Mouse (Mus musculus) embryonic facial prominence, embryonic 15.5 days (tissue): ENCODE measurements around the gene Zfp105. TPM values are rescaled to one million over a fixed set of nuclear protein-coding genes. Genes with fewer than 3 reads are reported as not detected.
A peak's percentile ranks its signal among the peaks of the same experiment; 100 is the strongest.

Source experiments
- ATAC-seq: fragments of 200-750 bp; cut with Nextera tagmentation; 2 replicates; pipeline ENCODE4 v1.8.0; 2017; ENCODE audit warnings: low read depth, moderate TSS enrichment; ENCODE audit not compliant: insufficient number of reproducible peaks, low FRiP score, low TSS enrichment
- H3K27ac ChIP-seq: fragments of 300-500 bp; sonication (generic); replicated peaks from 2 replicates; pipeline ENCODE4 v1.5.1; 2015; ENCODE audit warnings: mild to moderate bottlenecking, inconsistent platforms
- H3K27me3 ChIP-seq: fragments of 300-500 bp; sonication (generic); 2 replicates; pipeline ENCODE4 v1.6.1; 2015; ENCODE audit warnings: inconsistent platforms
- H3K36me3 ChIP-seq: fragments of 300-500 bp; sonication (generic); 2 replicates; pipeline ENCODE4 v1.6.1; 2015; ENCODE audit warnings: mild to moderate bottlenecking, inconsistent platforms
- H3K4me1 ChIP-seq: fragments of 300-500 bp; sonication (generic); 2 replicates; pipeline ENCODE4 v1.6.1; 2015; ENCODE audit warnings: inconsistent platforms
- H3K4me2 ChIP-seq: fragments of 300-500 bp; sonication (generic); replicated peaks from 2 replicates; pipeline ENCODE4 v1.6.1; 2015; ENCODE audit warnings: mild to moderate bottlenecking, inconsistent platforms
- H3K4me3 ChIP-seq: fragments of 300-500 bp; sonication (generic); replicated peaks from 2 replicates; pipeline ENCODE4 v1.5.1; 2015; ENCODE audit warnings: mild to moderate bottlenecking, inconsistent platforms
- H3K9ac ChIP-seq: fragments of 300-500 bp; sonication (generic); 2 replicates; pipeline ENCODE4 v1.6.1; 2015; ENCODE audit warnings: inconsistent platforms
- H3K9me3 ChIP-seq: fragments of 300-500 bp; sonication (generic); replicated peaks from 2 replicates; pipeline ENCODE4 v1.6.1; 2016; ENCODE audit warnings: inconsistent platforms
- WGBS: fragments of 180-500 bp; shearing (Covaris S2); methylation state at CpG from one replicate; pipeline ENCODE4 v1.1.7; 2015; 5-methylcytosine and 5-hydroxymethylcytosine counted together
- polyA plus RNA-seq: library from polyadenylated mRNA; unstranded; fragments of >200 nt; fragmentation: Nextera tagmentation; extraction: Ambion mirVana; gene quantifications from 2 replicates; pipeline ENCODE4 v1.2.1, GENCODE M21; 2015

The Zfp105 gene
- 17.5 and 18.4 TPM in 2 replicates for polyA plus RNA-seq

DNA sequence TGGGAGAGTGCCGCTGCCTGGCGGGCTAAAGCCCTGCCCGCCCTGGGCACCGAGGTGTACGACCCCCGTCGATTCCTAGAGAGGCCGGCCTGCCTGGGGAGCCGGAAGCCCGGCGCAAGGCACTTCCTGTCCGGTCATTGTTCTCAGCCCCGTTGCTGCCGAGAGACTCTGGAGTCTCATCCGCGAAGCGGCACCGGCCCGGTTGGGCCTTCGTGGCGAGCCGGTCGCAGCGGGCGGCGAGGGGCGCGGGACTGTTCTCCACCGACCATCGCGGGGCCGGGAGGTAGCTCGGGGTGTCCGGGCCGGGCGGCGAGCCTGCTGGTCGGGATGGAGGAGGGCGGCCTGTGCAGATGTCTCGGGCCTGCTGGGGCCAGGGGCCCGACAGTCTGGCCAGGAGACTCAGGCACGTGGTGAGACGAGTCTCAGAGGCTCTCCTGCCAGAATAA, at the start of gene Zfp105:
Gene Zfp105, plus strand, starts transcription at position 137 of the 446 bp plus-strand sequence.
- Histone ChIP-seq H3K27ac (peak within 1 kb of the TSS; percentile 75), H3K27me3 (no peaks in the 10 kb centered on the region; the same call in 1 of the 2 replicates), H3K4me1 (0 out of 2 replicates have a peak, but pooled peaks cover 4% of the 10 kb centered on the region), H3K4me3 (peak within 1 kb of the TSS; percentile 77), H3K9me3 (no peaks in the 10 kb centered on the region), H3K36me3 (peaks cover 32% of the 10 kb centered on the region), H3K9ac (peak within 1 kb of the TSS; percentile 81), H3K4me2 (peak within 1 kb of the TSS; percentile 67)
- peak; percentile 93 for ATAC-seq
- under 1% methylated on average over 43 of the region's 43 CpGs for WGBS

DNA sequence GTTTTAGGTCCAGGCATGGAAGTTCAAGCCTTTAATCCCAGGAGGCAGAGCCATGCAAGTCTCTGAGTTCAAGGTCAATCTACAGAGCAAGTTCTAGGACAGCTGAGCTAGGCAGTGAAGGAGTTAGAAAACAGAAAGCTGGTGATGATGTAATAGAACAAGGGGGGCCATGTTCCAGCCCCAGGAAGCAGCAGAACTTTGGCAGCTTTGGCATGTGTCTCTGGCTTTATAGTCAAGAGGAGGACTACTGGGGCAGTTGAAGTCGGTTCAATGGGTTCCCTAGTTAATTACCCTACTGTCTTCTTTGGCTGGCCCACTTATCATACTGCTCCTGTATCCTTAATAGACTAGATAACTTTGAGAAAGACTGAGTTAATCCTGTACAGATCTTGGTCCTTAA, 48.2 kb upstream of the Zfp105 start:
- Histone ChIP-seq H3K36me3 (no peaks in the 10 kb centered on the region), H3K27ac (no peak overlapping the region), H3K4me1 (no peaks in the 10 kb centered on the region), H3K4me3 (no peak overlapping the region), H3K9ac (no peak overlapping the region), H3K4me2 (no peak overlapping the region), H3K27me3 (no peaks in the 10 kb centered on the region), H3K9me3 (no peaks in the 10 kb centered on the region)
- ATAC-seq: no peak
- 68% methylated on average over 1 of the region's 1 CpGs for WGBS

DNA sequence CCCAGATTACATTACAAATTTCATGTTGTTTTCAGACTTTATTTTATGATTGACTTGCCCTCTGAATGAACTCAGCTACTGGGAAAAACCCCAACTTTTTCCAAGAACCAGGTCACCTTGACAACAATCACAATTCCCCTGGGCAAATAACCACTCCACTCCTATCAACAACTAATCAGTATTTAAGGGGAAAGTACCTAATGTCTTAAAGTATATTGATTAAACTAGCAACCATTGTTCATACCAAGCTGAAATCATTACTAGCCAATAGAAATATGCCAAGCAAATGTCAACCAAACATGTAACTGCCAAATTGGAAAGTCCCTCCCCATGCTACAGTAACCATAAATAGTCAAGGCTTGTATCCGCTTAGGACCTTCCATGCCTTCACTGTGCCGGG, 47.7 kb upstream of the Zfp105 start:
- H3K27me3 ChIP-seq: no peaks in the 10 kb centered on the region
- H3K4me3 ChIP-seq: no peak overlapping the region
- no peaks in the 10 kb centered on the region for H3K9me3 ChIP-seq
- ATAC-seq: no peak
- 91% methylated on average over 2 of the region's 2 CpGs for WGBS
- H3K9ac ChIP-seq: no peak overlapping the region
- no peaks in the 10 kb centered on the region for H3K36me3 ChIP-seq
- no peak overlapping the region for H3K27ac ChIP-seq
- no peaks in the 10 kb centered on the region for H3K4me1 ChIP-seq
- no peak overlapping the region for H3K4me2 ChIP-seq

DNA sequence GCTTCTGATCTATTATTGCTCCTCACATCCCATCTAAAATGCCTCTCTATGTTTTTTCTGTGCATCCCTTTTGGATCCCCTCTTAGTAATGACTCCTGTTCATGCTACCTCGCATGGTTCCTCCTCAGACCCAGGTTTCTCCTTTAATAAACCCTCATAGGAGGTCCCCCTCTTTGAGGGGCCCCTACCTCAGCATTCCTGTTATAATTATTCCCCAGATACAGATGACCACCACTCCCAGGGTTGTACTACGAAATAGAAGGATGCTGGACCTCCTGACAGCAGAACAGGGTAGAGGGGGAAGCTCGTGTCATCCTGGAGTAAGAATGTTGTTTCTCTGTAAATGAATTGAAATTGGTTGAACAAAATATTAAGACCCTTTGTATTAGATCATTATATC, 37.5 kb upstream of the Zfp105 start, which contains the start of gene Zkscan7:
Gene Zkscan7, plus strand, starts transcription at position 301 of the 400 bp plus-strand sequence.
- Histone ChIP-seq H3K4me1 (peaks cover 8% of the 10 kb centered on the region; the same call in 1 of the 2 replicates), H3K27ac (no peak within 1 kb of the TSS), H3K9ac (no peak within 1 kb of the TSS), H3K9me3 (no peaks in the 10 kb centered on the region), H3K4me3 (peak within 1 kb of the TSS; percentile 66), H3K36me3 (no peaks in the 10 kb centered on the region), H3K4me2 (peak within 1 kb of the TSS; percentile 66), H3K27me3 (no peaks in the 10 kb centered on the region)
- WGBS: 81% methylated on average over 3 of the region's 3 CpGs
- no peak for ATAC-seq

DNA sequence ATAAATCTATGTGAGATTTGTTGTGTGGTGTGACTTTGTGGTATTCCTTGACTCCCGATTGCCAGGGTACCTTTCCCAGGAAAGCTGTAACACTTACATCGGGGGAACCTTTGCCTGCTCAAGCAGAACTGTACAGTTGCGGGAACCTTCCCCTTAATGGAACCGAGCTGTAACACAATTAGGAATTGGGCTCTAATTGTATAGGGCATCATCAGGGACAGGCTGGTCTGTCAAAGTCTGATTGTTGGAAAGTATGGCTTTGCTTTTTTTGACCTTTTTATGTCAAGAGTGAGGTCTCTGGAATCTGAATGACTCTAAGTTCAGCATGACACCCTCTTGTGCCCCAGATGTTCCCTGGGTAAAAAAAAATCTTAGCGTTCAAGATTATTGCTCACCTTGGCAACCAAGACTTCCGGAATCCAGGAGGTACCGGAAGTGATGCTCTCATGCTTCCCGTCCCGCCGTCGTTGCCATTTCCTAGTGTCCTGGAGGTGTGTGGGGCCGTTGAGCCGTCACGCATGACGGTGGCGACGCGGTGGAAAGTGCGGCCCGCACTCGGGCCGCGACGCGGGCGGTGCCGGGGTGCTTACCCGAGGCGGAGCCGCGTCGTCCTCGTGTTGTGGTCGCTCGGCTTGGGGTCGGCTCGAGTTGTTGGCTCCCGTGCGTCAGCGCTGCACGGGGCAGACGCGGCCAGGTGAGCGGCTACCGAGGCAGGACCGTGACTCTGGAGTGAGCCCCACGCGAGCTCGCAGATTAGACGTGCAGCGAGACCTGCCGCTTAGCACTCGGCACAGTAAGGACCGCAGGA, 36.3 kb upstream of the Zfp105 start:
- Histone ChIP-seq H3K4me2 (peak overlapping the region; percentile 66), H3K9me3 (no peaks in the 10 kb centered on the region), H3K36me3 (no peaks in the 10 kb centered on the region), H3K27me3 (no peaks in the 10 kb centered on the region), H3K27ac (peak overlapping the region; percentile 49; the same call in 1 of the 2 replicates), H3K4me1 (peaks cover 8% of the 10 kb centered on the region; the same call in 1 of the 2 replicates), H3K4me3 (peak overlapping the region; percentile 66), H3K9ac (peak overlapping the region; percentile 62)
- WGBS: 6% methylated on average over 54 of the region's 54 CpGs
- no peak for ATAC-seq

DNA sequence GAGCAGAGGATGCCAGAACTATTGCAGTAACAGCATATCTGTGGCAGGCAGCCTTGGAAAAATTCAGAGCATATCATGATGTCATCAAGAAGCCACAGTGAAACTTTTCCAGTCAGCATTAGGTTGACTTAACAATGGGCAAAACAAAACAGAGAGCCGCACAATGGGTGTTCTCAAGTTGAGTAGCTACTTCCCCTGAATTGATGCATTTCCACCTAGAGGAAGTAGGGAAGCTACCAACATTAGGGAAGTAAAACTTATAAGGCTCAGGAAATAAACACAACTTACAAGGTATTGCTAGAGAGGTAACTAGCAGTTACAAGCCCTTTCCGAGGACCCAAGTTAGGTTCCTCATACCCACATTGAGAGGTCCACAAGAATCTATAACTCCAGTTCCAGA, 21.8 kb upstream of the Zfp105 start:
- Histone ChIP-seq H3K27ac (no peak overlapping the region), H3K4me2 (no peak overlapping the region), H3K4me3 (no peak overlapping the region), H3K9me3 (peaks cover under 1% of the 10 kb centered on the region; the same call in 1 of the 2 replicates), H3K9ac (no peak overlapping the region), H3K4me1 (peaks cover 7% of the 10 kb centered on the region; the same call in 1 of the 2 replicates), H3K36me3 (peaks cover 5% of the 10 kb centered on the region), H3K27me3 (no peaks in the 10 kb centered on the region)
- WGBS: 92% methylated on average over 2 of the region's 2 CpGs
- no peak for ATAC-seq

DNA sequence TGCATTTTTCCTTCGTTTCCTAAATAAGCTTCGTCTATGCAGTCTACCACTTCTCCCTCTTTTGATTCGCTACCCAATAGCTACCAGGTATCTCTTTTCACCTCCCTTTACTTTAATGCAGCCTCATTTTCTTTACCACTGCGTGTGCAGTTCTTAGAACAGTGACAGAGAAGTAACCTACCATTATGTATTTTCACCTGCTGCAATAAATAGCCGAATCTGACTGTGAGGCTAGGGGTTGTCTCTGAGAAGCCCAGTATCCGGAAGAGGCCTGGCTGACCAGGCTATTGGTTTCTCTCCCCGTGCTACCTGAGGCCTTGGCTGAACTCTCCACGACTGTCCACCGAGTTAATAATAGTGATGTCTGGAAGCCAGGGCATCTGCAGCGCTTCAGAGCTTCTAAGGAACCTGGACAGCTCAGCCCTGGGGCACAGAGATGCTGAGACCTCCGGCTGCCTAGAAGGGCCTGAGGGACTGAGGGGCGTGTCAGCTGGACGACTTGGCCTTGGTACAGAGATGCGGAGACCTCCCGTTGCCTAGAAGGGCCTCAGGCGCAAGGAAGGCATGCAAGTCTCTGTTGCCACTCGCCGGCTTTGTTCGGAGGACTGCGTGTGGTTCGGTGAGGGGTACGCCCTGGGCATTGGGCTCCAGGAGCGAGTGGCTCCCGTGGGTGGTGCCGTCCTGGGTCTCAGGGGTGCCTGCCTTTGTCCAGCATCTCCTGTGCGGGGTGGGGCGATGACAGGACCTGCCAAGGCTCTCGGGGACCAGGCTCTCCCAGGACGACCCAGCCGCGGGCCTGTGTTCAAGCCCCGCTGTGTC, 19.9 kb upstream of the Zfp105 start:
- 10% methylated on average over 32 of the region's 32 CpGs for WGBS
- Histone ChIP-seq H3K9me3 (no peaks in the 10 kb centered on the region), H3K4me1 (peaks cover 7% of the 10 kb centered on the region; the same call in 1 of the 2 replicates), H3K9ac (peak overlapping the region; percentile 39), H3K4me3 (peak overlapping the region; percentile 52), H3K4me2 (peak overlapping the region; percentile 64), H3K36me3 (no peaks in the 10 kb centered on the region), H3K27me3 (no peaks in the 10 kb centered on the region), H3K27ac (no peak overlapping the region)
- peak; percentile 79 for ATAC-seq

DNA sequence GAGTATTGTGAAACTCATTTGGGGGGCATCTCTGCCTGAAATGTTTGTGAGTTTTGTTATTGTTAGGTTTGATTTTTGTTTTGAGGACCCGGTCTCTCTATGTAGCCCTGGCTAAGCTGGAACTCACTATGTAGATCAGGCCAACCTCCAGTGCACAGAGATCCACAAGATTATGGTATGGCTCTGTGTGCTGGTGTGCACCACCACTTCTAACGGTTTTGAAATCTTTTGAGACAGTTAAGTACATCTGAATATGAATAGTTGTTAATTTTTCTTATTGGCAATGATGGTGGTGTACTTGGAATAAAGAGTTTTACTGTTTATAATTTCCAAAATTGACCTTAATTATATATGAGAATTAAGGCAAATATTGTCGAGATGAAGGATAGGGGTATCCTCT, 436 bp upstream of the Zfp105 start:
- H3K4me3 ChIP-seq: peak overlapping the region; percentile 77
- ATAC-seq: no peak
- H3K27me3 ChIP-seq: peaks cover 2% of the 10 kb centered on the region; the same call in 1 of the 2 replicates
- H3K4me2 ChIP-seq: peak overlapping the region; percentile 67
- H3K36me3 ChIP-seq: peaks cover 27% of the 10 kb centered on the region
- H3K9ac ChIP-seq: peak overlapping the region; percentile 81
- WGBS: 23% methylated on average over 3 of the region's 3 CpGs
- no peak overlapping the region for H3K27ac ChIP-seq
- H3K4me1 ChIP-seq: 0 out of 2 replicates have a peak, but pooled peaks cover 4% of the 10 kb centered on the region
- no peaks in the 10 kb centered on the region for H3K9me3 ChIP-seq

DNA sequence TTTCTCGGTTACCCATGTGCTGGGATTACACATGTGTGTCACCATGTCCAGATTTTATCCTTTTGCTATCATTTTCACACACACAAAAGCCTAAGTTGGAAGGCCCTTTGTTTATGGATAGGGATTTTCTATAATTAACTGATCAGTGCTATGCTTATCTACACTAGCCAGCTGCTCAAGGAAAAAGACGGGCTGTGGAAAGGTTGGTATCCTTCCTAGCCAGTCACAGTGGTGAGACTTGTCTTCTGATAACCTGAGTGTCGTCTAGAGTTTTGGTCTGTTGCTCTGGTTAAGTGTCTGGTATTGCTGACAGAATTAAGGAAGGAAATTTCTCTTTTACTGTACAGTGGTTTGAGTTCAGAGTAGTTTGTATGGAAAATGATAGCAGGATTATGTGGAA, 6.0 kb downstream of the Zfp105 start:
- Histone ChIP-seq H3K36me3 (peaks cover 72% of the 10 kb centered on the region), H3K27ac (no peak overlapping the region), H3K9ac (no peak overlapping the region), H3K4me2 (no peak overlapping the region), H3K4me1 (0 out of 2 replicates have a peak, but pooled peaks cover under 1% of the 10 kb centered on the region), H3K27me3 (no peaks in the 10 kb centered on the region), H3K4me3 (no peak overlapping the region), H3K9me3 (0 out of 2 replicates have a peak, but pooled peaks cover 7% of the 10 kb centered on the region)
- no peak for ATAC-seq
- 92% methylated on average over 3 of the region's 3 CpGs for WGBS

DNA sequence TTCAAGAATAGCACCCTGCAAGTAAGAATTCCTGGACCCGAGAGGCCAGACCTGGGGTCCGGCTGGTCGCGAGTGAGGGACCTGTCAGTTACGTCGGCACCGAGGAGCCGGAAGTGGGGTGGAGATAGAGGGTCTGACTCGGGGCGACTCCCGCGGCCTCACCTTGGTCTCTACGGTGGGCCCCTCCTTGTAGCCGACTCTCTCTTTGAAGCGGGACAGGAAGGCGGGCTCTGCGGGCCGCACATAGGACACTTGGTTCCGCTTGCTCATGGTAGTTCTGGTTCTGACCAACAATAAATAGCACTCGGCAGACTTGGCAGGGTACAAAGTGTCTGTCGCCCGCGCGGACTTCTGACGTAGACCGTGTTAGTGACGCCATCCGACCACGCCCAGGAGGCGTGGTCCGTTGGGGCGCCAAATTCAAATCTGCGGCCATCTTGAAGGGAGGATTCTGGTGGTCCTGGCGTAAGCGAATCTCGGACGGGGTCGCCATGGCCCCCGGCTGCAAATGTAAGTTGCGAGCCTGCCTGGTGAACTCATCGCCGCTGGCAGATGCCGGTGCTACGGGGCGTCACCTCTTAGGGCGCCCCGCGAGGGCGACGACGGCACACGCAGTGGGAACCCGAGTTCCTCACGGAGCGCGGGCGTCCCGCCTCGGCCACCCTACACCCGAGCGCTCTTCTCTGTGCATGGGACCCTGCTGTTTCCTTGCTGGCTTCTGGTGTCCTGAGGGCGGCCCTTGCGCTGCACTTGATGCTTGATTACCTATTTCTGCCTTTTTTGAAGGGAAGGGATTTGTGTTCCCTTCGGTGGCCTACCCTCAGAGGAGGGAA, 28.0 kb downstream of the Zfp105 start, which contains the start of the genes 1110059G10Rik and Kif15:
Gene 1110059G10Rik, minus strand, starts transcription at position 358 of the 833 bp plus-strand sequence.
Gene Kif15, plus strand, starts transcription at position 404 of the 833 bp plus-strand sequence.
- H3K4me2 ChIP-seq: peak within 1 kb of the TSS; percentile 79

More for the DNA sequence above, 28.0 kb downstream of the Zfp105 start, which contains the start of the genes 1110059G10Rik and Kif15:
- peaks cover 13% of the 10 kb centered on the region for H3K36me3 ChIP-seq
- H3K27ac ChIP-seq: peak within 1 kb of the TSS; percentile 76
- H3K27me3 ChIP-seq: no peaks in the 10 kb centered on the region
- ATAC-seq: peak; percentile 94
- H3K9ac ChIP-seq: peak within 1 kb of the TSS; percentile 48
- no peaks in the 10 kb centered on the region for H3K9me3 ChIP-seq
- peaks cover 8% of the 10 kb centered on the region; the same call in 1 of the 2 replicates for H3K4me1 ChIP-seq
- peak within 1 kb of the TSS; percentile 89 for H3K4me3 ChIP-seq
- under 1% methylated on average over 64 of the region's 64 CpGs for WGBS
